Mouse (Mus musculus) olfactory bulb, adult 2 months (tissue): ENCODE data around the gene Cyp2s1.

Experiments
- CTCF ChIP-seq: fragments of 200-500 bp; IDR thresholded peaks from 2 replicates; pipeline ENCODE4 v1.5.1; 2012; ENCODE audit warnings: low read depth, mild to moderate bottlenecking, low read length, moderate library complexity; ENCODE audit not compliant: insufficient read depth
- POLR2A ChIP-seq: fragments of 200-500 bp; IDR thresholded peaks from 2 replicates; pipeline ENCODE4 v1.6.1; 2012; ENCODE audit warnings: mild to moderate bottlenecking, low read depth, low read length, moderate library complexity; ENCODE audit not compliant: insufficient read depth

- no peak for TF ChIP-seq POLR2A
- no peak for TF ChIP-seq CTCF
These were observed 28.2 kb downstream of the Cyp2s1 start, which contains the start of gene Axl for GRCm38 (mm10) chr7:25788220-25789128.
